Mouse (Mus musculus): ENCODE measurements around the gene Disp2. TPM values are rescaled to one million over a fixed set of nuclear protein-coding genes. Genes with fewer than 3 reads are reported as not detected.
A peak's percentile ranks its signal among the peaks of the same experiment; 100 is the strongest.

Gene Disp2
- polyA plus RNA-seq, 1 experiment from 2014 or later, result 65.8 TPM

- DNase-seq (ENCODE audit: low spot score) (no peak), ATAC-seq (ENCODE audit: low FRiP score) (no peak)
- WGBS, result 8% methylated on average over 7 of the region's 7 CpGs
- peak overlapping the region; percentile 89 for H3K4me3 ChIP-seq (replicated peaks; ENCODE audit: low read length)
- H3K4me1 ChIP-seq (replicated peaks; ENCODE audit: control insufficient read depth, insufficient read depth, low read length), result peaks cover 36% of the 10 kb centered on the region
- peaks cover 4% of the 10 kb centered on the region for H3K27me3 ChIP-seq (ENCODE audit: control insufficient read depth, insufficient read depth, low read length)
- no peaks in the 10 kb centered on the region for H3K36me3 ChIP-seq (replicated peaks; ENCODE audit: control insufficient read depth, insufficient read depth)
- peak overlapping the region; percentile 84 for H3K4me2 ChIP-seq (replicated peaks)
- no peak overlapping the region for H3K27ac ChIP-seq
- H3K9ac ChIP-seq, result no peak overlapping the region
- no peaks in the 10 kb centered on the region for H3K9me3 ChIP-seq (ENCODE audit: control insufficient read depth, low read length)
These were observed 34.9 kb upstream of the Disp2 start for GRCm38 (mm10) chr2:118744621-118745020.

GRCm38 (mm10) chr2:118745232-118745884 is 34.2 kb upstream of the Disp2 start, which contains the start of gene Inafm2:
Inafm2 (plus strand) TSS chr2:118745758.
- 1% methylated on average over 31 of the region's 57 CpGs for WGBS
- Histone ChIP-seq H3K4me2 (replicated peaks) (peak within 1 kb of the TSS; percentile 84), H3K9me3 (ENCODE audit: control insufficient read depth, low read length) (no peaks in the 10 kb centered on the region), H3K4me3 (replicated peaks; ENCODE audit: low read length) (peak within 1 kb of the TSS; percentile 89), H3K27ac (peak within 1 kb of the TSS; percentile 75), H3K9ac (peak within 1 kb of the TSS; percentile 94), H3K36me3 (replicated peaks; ENCODE audit: control insufficient read depth, insufficient read depth) (no peaks in the 10 kb centered on the region), H3K4me1 (replicated peaks; ENCODE audit: control insufficient read depth, insufficient read depth, low read length) (peaks cover 43% of the 10 kb centered on the region), H3K27me3 (ENCODE audit: control insufficient read depth, insufficient read depth, low read length) (peaks cover 4% of the 10 kb centered on the region; the same call in 1 of the 2 replicates)
- DNase-seq (ENCODE audit: low spot score), result peak; percentile 89
- ATAC-seq (ENCODE audit: low FRiP score), result peak; percentile 93

- H3K36me3 ChIP-seq (replicated peaks; ENCODE audit: control insufficient read depth, insufficient read depth), result no peaks in the 10 kb centered on the region
- H3K4me1 ChIP-seq (replicated peaks; ENCODE audit: control insufficient read depth, insufficient read depth, low read length), result peaks cover 48% of the 10 kb centered on the region
- no peak for DNase-seq (ENCODE audit: low spot score)
- peak overlapping the region; percentile 94 for H3K9ac ChIP-seq
- ATAC-seq (ENCODE audit: low FRiP score), result peak; percentile 36
- H3K27ac ChIP-seq, result peak overlapping the region; percentile 75
- H3K4me2 ChIP-seq (replicated peaks), result peak overlapping the region; percentile 84
- WGBS, result under 1% methylated on average over 100 of the region's 113 CpGs
- H3K4me3 ChIP-seq (replicated peaks; ENCODE audit: low read length), result peak overlapping the region; percentile 89
- H3K9me3 ChIP-seq (ENCODE audit: control insufficient read depth, low read length), result no peaks in the 10 kb centered on the region
- H3K27me3 ChIP-seq (ENCODE audit: control insufficient read depth, insufficient read depth, low read length), result peaks cover 4% of the 10 kb centered on the region; the same call in 1 of the 2 replicates
These were observed 33.3 kb upstream of the Disp2 start for GRCm38 (mm10) chr2:118745915-118746901.

GRCm38 (mm10) chr2:118747301-118747960 is 32.1 kb upstream of the Disp2 start:
- no peak overlapping the region for H3K27ac ChIP-seq
- H3K4me1 ChIP-seq (replicated peaks; ENCODE audit: control insufficient read depth, insufficient read depth, low read length), result peaks cover 48% of the 10 kb centered on the region
- no peaks in the 10 kb centered on the region for H3K9me3 ChIP-seq (ENCODE audit: control insufficient read depth, low read length)
- DNase-seq (ENCODE audit: low spot score), result peak; percentile 58
- H3K36me3 ChIP-seq (replicated peaks; ENCODE audit: control insufficient read depth, insufficient read depth), result no peaks in the 10 kb centered on the region
- H3K9ac ChIP-seq, result peak overlapping the region; percentile 94
- no peak for ATAC-seq (ENCODE audit: low FRiP score)
- 38% methylated on average over 10 of the region's 10 CpGs for WGBS
- H3K4me2 ChIP-seq (replicated peaks), result peak overlapping the region; percentile 84
- peak overlapping the region; percentile 89 for H3K4me3 ChIP-seq (replicated peaks; ENCODE audit: low read length)
- H3K27me3 ChIP-seq (ENCODE audit: control insufficient read depth, insufficient read depth, low read length), result peaks cover 4% of the 10 kb centered on the region; the same call in 1 of the 2 replicates

- Histone ChIP-seq H3K36me3 (replicated peaks; ENCODE audit: control insufficient read depth, insufficient read depth) (no peaks in the 10 kb centered on the region), H3K4me2 (replicated peaks) (peak overlapping the region; percentile 24), H3K4me3 (replicated peaks; ENCODE audit: low read length) (no peak overlapping the region), H3K27ac (no peak overlapping the region), H3K27me3 (ENCODE audit: control insufficient read depth, insufficient read depth, low read length) (peaks cover 2% of the 10 kb centered on the region; the same call in 1 of the 2 replicates), H3K4me1 (replicated peaks; ENCODE audit: control insufficient read depth, insufficient read depth, low read length) (peaks cover 47% of the 10 kb centered on the region), H3K9ac (peak overlapping the region; percentile 24), H3K9me3 (ENCODE audit: control insufficient read depth, low read length) (no peaks in the 10 kb centered on the region)
- WGBS, result 13% methylated on average over 10 of the region's 10 CpGs
- DNase-seq (ENCODE audit: low spot score) (no peak), ATAC-seq (ENCODE audit: low FRiP score) (no peak)
These were observed 30.1 kb upstream of the Disp2 start for GRCm38 (mm10) chr2:118749341-118749884.

GRCm38 (mm10) chr2:118750476-118750875 is 29.0 kb upstream of the Disp2 start:
- Histone ChIP-seq H3K9me3 (ENCODE audit: control insufficient read depth, low read length) (no peaks in the 10 kb centered on the region), H3K27ac (no peak overlapping the region), H3K4me3 (replicated peaks; ENCODE audit: low read length) (no peak overlapping the region), H3K4me1 (replicated peaks; ENCODE audit: control insufficient read depth, insufficient read depth, low read length) (peaks cover 39% of the 10 kb centered on the region), H3K27me3 (ENCODE audit: control insufficient read depth, insufficient read depth, low read length) (no peaks in the 10 kb centered on the region), H3K9ac (no peak overlapping the region), H3K4me2 (replicated peaks) (peak overlapping the region; percentile 24; the same call in 1 of the 2 replicates), H3K36me3 (replicated peaks; ENCODE audit: control insufficient read depth, insufficient read depth) (no peaks in the 10 kb centered on the region)
- DNase-seq (ENCODE audit: low spot score) (no peak), ATAC-seq (ENCODE audit: low FRiP score) (no peak)
- 73% methylated on average over 8 of the region's 8 CpGs for WGBS

GRCm38 (mm10) chr2:118751896-118752791 is 27.4 kb upstream of the Disp2 start:
- H3K4me3 ChIP-seq (replicated peaks; ENCODE audit: low read length), result no peak overlapping the region
- no peak overlapping the region for H3K27ac ChIP-seq
- ATAC-seq (ENCODE audit: low FRiP score) (no peak), DNase-seq (ENCODE audit: low spot score) (no peak)
- H3K27me3 ChIP-seq (ENCODE audit: control insufficient read depth, insufficient read depth, low read length), result no peaks in the 10 kb centered on the region
- peaks cover 36% of the 10 kb centered on the region for H3K4me1 ChIP-seq (replicated peaks; ENCODE audit: control insufficient read depth, insufficient read depth, low read length)
- H3K9ac ChIP-seq, result no peak overlapping the region
- H3K4me2 ChIP-seq (replicated peaks), result no peak overlapping the region
- 66% methylated on average over 16 of the region's 16 CpGs for WGBS
- H3K9me3 ChIP-seq (ENCODE audit: control insufficient read depth, low read length), result no peaks in the 10 kb centered on the region
- no peaks in the 10 kb centered on the region for H3K36me3 ChIP-seq (replicated peaks; ENCODE audit: control insufficient read depth, insufficient read depth)

GRCm38 (mm10) chr2:118752792-118753108 is 26.8 kb upstream of the Disp2 start:
- H3K9ac ChIP-seq, result no peak overlapping the region
- 66% methylated on average over 4 of the region's 4 CpGs for WGBS
- H3K4me2 ChIP-seq (replicated peaks), result no peak overlapping the region
- H3K27ac ChIP-seq, result no peak overlapping the region
- DNase-seq (ENCODE audit: low spot score) (no peak), ATAC-seq (ENCODE audit: low FRiP score) (no peak)
- no peaks in the 10 kb centered on the region for H3K36me3 ChIP-seq (replicated peaks; ENCODE audit: control insufficient read depth, insufficient read depth)
- H3K9me3 ChIP-seq (ENCODE audit: control insufficient read depth, low read length), result no peaks in the 10 kb centered on the region
- H3K4me1 ChIP-seq (replicated peaks; ENCODE audit: control insufficient read depth, insufficient read depth, low read length), result peaks cover 30% of the 10 kb centered on the region
- H3K27me3 ChIP-seq (ENCODE audit: control insufficient read depth, insufficient read depth, low read length), result no peaks in the 10 kb centered on the region
- H3K4me3 ChIP-seq (replicated peaks; ENCODE audit: low read length), result no peak overlapping the region
